Mouse (Mus musculus) lung, postnatal 0 days (tissue): ENCODE measurements around the gene Gatb. TPM values are rescaled to one million over a fixed set of nuclear protein-coding genes. Genes with fewer than 3 reads are reported as not detected.

Experiments used
- ATAC-seq: fragments of 200-750 bp; cut with Nextera tagmentation; 2 replicates; pipeline ENCODE4 v1.8.0; 2017; ENCODE audit warnings: moderate library complexity
- DNase-seq: peaks from one replicate; pipeline ENCODE4 v3.0.0-alpha.2; 2016; ENCODE audit warnings: low spot score
- H3K27ac ChIP-seq: fragments of 300-500 bp; sonication (generic); 2 replicates; pipeline ENCODE4 v1.5.1; 2014; ENCODE audit warnings: antibody characterized with exemption, mild to moderate bottlenecking, low read length, mixed read lengths
- H3K27me3 ChIP-seq: fragments of 300-500 bp; sonication (generic); replicated peaks from 2 replicates; pipeline ENCODE4 v1.6.1; 2014; ENCODE audit warnings: low read length, mixed read lengths; ENCODE audit not compliant: insufficient read depth
- H3K36me3 ChIP-seq: fragments of 300-500 bp; sonication (generic); 2 replicates; pipeline ENCODE4 v1.6.1; 2014; ENCODE audit warnings: low read length, mixed read lengths; ENCODE audit not compliant: insufficient read depth
- H3K4me1 ChIP-seq: fragments of 300-500 bp; sonication (generic); 2 replicates; pipeline ENCODE4 v1.6.1; 2014; ENCODE audit warnings: antibody characterized with exemption, low read depth, low read length, mixed read lengths; ENCODE audit not compliant: insufficient read depth
- H3K4me2 ChIP-seq: fragments of 300-500 bp; sonication (generic); replicated peaks from 2 replicates; pipeline ENCODE4 v1.6.1; 2014; ENCODE audit warnings: low read depth, mild to moderate bottlenecking, low read length, moderate library complexity, mixed read lengths
- H3K4me3 ChIP-seq: fragments of 300-500 bp; sonication (generic); 2 replicates; pipeline ENCODE4 v1.5.1; 2014; ENCODE audit warnings: low read depth, low read length
- H3K9ac ChIP-seq: fragments of 300-500 bp; sonication (generic); replicated peaks from 2 replicates; pipeline ENCODE4 v1.6.1; 2014; ENCODE audit warnings: low read depth, mild to moderate bottlenecking
- H3K9me3 ChIP-seq: fragments of 300-500 bp; sonication (generic); 2 replicates; pipeline ENCODE4 v1.6.1; 2016; ENCODE audit warnings: low read length, mixed read lengths
- CTCF ChIP-seq: IDR thresholded peaks from 2 replicates; pipeline ENCODE4 v1.5.1; 2016; ENCODE audit warnings: antibody characterized with exemption, mild to moderate bottlenecking
- EP300 ChIP-seq: IDR thresholded peaks from 2 replicates; pipeline ENCODE4 v1.6.1; 2016; ENCODE audit warnings: antibody characterized with exemption, mild to moderate bottlenecking, control low read depth
- WGBS: fragments of 180-500 bp; shearing (Covaris S2); extraction: QIAGEN DNeasy Blood & Tissue Kit; methylation state at CpG from one replicate; pipeline ENCODE4 v1.1.7; 2014; 5-methylcytosine and 5-hydroxymethylcytosine counted together
- polyA plus RNA-seq: library from polyadenylated mRNA; unstranded; fragments of >200 nt; fragmentation: Nextera tagmentation; extraction: Ambion mirVana; gene quantifications from 2 replicates; pipeline ENCODE4 v1.2.1, GENCODE M21; 2015

The Gatb gene
- polyA plus RNA-seq, 1 experiment from 2014 or later = 9.2 TPM

- 51% methylated on average over 4 of the region's 4 CpGs for WGBS
- no peaks in the 10 kb centered on the region for H3K36me3 ChIP-seq
- H3K27me3 ChIP-seq = no peaks in the 10 kb centered on the region
- H3K9me3 ChIP-seq = no peaks in the 10 kb centered on the region
- H3K4me3 ChIP-seq = no peak overlapping the region
- ATAC-seq = no peak
- no peak overlapping the region for H3K9ac ChIP-seq
- no peak overlapping the region for H3K4me2 ChIP-seq
- TF ChIP-seq EP300 = no peak
- no peak for TF ChIP-seq CTCF
- H3K4me1 ChIP-seq = no peaks in the 10 kb centered on the region
- no peak for DNase-seq
- no peak overlapping the region for H3K27ac ChIP-seq
These were observed 18.1 kb downstream of the Gatb start for GRCm38 (mm10) chr3:85592067-85592466.

- DNase-seq (no peak), ATAC-seq (no peak)
- Histone ChIP-seq H3K4me1 (no peaks in the 10 kb centered on the region), H3K27me3 (no peaks in the 10 kb centered on the region), H3K36me3 (no peaks in the 10 kb centered on the region), H3K9ac (no peak overlapping the region), H3K4me2 (no peak overlapping the region), H3K27ac (no peak overlapping the region), H3K9me3 (no peaks in the 10 kb centered on the region), H3K4me3 (no peak overlapping the region)
- TF ChIP-seq CTCF (no peak), EP300 (no peak)
- WGBS = 76% methylated on average over 5 of the region's 5 CpGs
These were observed 18.8 kb downstream of the Gatb start for GRCm38 (mm10) chr3:85592640-85593252.

- DNase-seq = no peak
- 54% methylated on average over 3 of the region's 3 CpGs for WGBS
- H3K4me3 ChIP-seq = no peak overlapping the region
- no peak overlapping the region for H3K4me2 ChIP-seq
- H3K27ac ChIP-seq = no peak overlapping the region
- no peaks in the 10 kb centered on the region for H3K36me3 ChIP-seq
- H3K9ac ChIP-seq = no peak overlapping the region
- H3K4me1 ChIP-seq = no peaks in the 10 kb centered on the region
- H3K9me3 ChIP-seq = no peaks in the 10 kb centered on the region
- no peaks in the 10 kb centered on the region for H3K27me3 ChIP-seq
- ATAC-seq = no peak
- TF ChIP-seq EP300 (no peak), CTCF (no peak)
These were observed 20.5 kb downstream of the Gatb start for GRCm38 (mm10) chr3:85594452-85594851.

- WGBS = 78% methylated on average over 3 of the region's 3 CpGs
These were observed 25.6 kb downstream of the Gatb start for GRCm38 (mm10) chr3:85599526-85599925.

GRCm38 (mm10) chr3:85601841-85602305 is 28.0 kb downstream of the Gatb start:
- no peaks in the 10 kb centered on the region for H3K36me3 ChIP-seq
- H3K4me2 ChIP-seq = no peak overlapping the region
- ATAC-seq (peak; percentile 46; the same call in 1 of the 2 replicates), DNase-seq (peak; percentile 34)
- no peak for TF ChIP-seq EP300
- WGBS = 28% methylated on average over 3 of the region's 3 CpGs
- no peak overlapping the region for H3K27ac ChIP-seq
- no peaks in the 10 kb centered on the region for H3K9me3 ChIP-seq
- H3K4me3 ChIP-seq = no peak overlapping the region
- H3K4me1 ChIP-seq = no peaks in the 10 kb centered on the region; the same call in 1 of the 2 replicates
- no peaks in the 10 kb centered on the region for H3K27me3 ChIP-seq
- H3K9ac ChIP-seq = no peak overlapping the region

More at GRCm38 (mm10) chr3:85599526-85599925, 25.6 kb downstream of the Gatb start:
- ATAC-seq (no peak), DNase-seq (no peak)
- Histone ChIP-seq H3K27ac (no peak overlapping the region), H3K9ac (no peak overlapping the region), H3K27me3 (no peaks in the 10 kb centered on the region), H3K4me3 (no peak overlapping the region), H3K4me1 (no peaks in the 10 kb centered on the region; the same call in 1 of the 2 replicates), H3K9me3 (no peaks in the 10 kb centered on the region), H3K36me3 (no peaks in the 10 kb centered on the region), H3K4me2 (no peak overlapping the region)
- TF ChIP-seq CTCF (no peak), EP300 (no peak)

GRCm38 (mm10) chr3:85603811-85604210 is 29.9 kb downstream of the Gatb start:
- Histone ChIP-seq H3K27me3 (no peaks in the 10 kb centered on the region), H3K4me3 (no peak overlapping the region), H3K27ac (no peak overlapping the region), H3K4me1 (no peaks in the 10 kb centered on the region; the same call in 1 of the 2 replicates), H3K36me3 (no peaks in the 10 kb centered on the region), H3K9ac (no peak overlapping the region), H3K9me3 (no peaks in the 10 kb centered on the region), H3K4me2 (no peak overlapping the region)
- 97% methylated on average over 1 of the region's 1 CpGs for WGBS
- TF ChIP-seq CTCF (no peak), EP300 (no peak)
- no peak for DNase-seq
- no peak for ATAC-seq

- DNase-seq (peak; percentile 81), ATAC-seq (peak; percentile 91)
- TF ChIP-seq EP300 (peak; percentile 78; the same call in 1 of the 2 replicates), CTCF (0 out of 2 replicates have a peak, but pooled peaks have one; percentile 4)
- Histone ChIP-seq H3K27me3 (no peaks in the 10 kb centered on the region), H3K4me3 (no peak overlapping the region), H3K9me3 (no peaks in the 10 kb centered on the region), H3K4me2 (no peak overlapping the region), H3K4me1 (no peaks in the 10 kb centered on the region), H3K36me3 (no peaks in the 10 kb centered on the region), H3K9ac (no peak overlapping the region), H3K27ac (no peak overlapping the region)
- 56% methylated on average over 3 of the region's 3 CpGs for WGBS
These were observed 33.0 kb downstream of the Gatb start for GRCm38 (mm10) chr3:85606912-85607311.
